Mouse (Mus musculus): Measurements from ENCODE around the gene Relb. TPM values are rescaled to one million over a fixed set of nuclear protein-coding genes. Genes with fewer than 3 reads are reported as not detected.
A peak's percentile ranks its signal among the peaks of the same experiment; 100 is the strongest.
"Not testable (repeated sequence)": the region's sequence is repeated elsewhere in the genome, so short reads cannot be mapped to it uniquely, and the experiment has no call there.

Relb gene
- total and polyA plus RNA-seq, 3 experiments: 1.2 to 2.0 (median 1.5) TPM

- Histone ChIP-seq H3K4me1 (ENCODE audit: insufficient read depth, low read depth, low read length) (peaks cover 3% of the 10 kb centered on the region; the same call in 1 of the 2 replicates), H3K9me3 (replicated peaks) (no peaks in the 10 kb centered on the region), H3K27me3 (ENCODE audit: insufficient read depth, low read length) (peaks cover 12% of the 10 kb centered on the region; the same call in 1 of the 2 replicates), H3K36me3 (replicated peaks) (no peaks in the 10 kb centered on the region), H3K4me3 (ENCODE audit: low read depth, low read length) (no peak overlapping the region)
- ATAC-seq (ENCODE audit: extremely low read depth, insufficient number of reproducible peaks, low FRiP score, poor library complexity, severe bottlenecking) (no peak), DNase-seq (ENCODE audit: low spot score) (no peak)
- no peak for TF ChIP-seq GATA1 (IDR thresholded peaks at IDR 0.05; ENCODE audit: borderline replicate concordance, low read length)
- no peak for TF ChIP-seq TAL1 (conservative IDR thresholded peaks at IDR 0.05; ENCODE audit: low read depth, low read length)
- TF ChIP-seq GATA2 (IDR thresholded peaks at IDR 0.05; ENCODE audit: borderline replicate concordance, low read depth, low read length): no peak
- TF ChIP-seq POLR2AphosphoS5 (IDR thresholded peaks at IDR 0.05; ENCODE audit: insufficient replicate concordance, low read depth, low read length): no peak
- TF ChIP-seq CTCF (IDR thresholded peaks at IDR 0.05; ENCODE audit: low read depth, low read length): no peak
These were observed 18.3 kb downstream of the Relb start for GRCm38 (mm10) chr7:19610969-19611368.

GRCm38 (mm10) chr7:19609641-19610332 lies 19.5 kb downstream of the Relb start:
- Histone ChIP-seq H3K4me1 (ENCODE audit: insufficient read depth, low read depth, low read length) (no peaks in the 10 kb centered on the region; the same call in 1 of the 2 replicates), H3K36me3 (replicated peaks) (no peaks in the 10 kb centered on the region), H3K9me3 (replicated peaks) (no peaks in the 10 kb centered on the region), H3K4me3 (ENCODE audit: low read depth, low read length) (no peak overlapping the region), H3K27me3 (ENCODE audit: insufficient read depth, low read length) (peaks cover 7% of the 10 kb centered on the region; the same call in 1 of the 2 replicates)
- DNase-seq (ENCODE audit: low spot score) (no peak), ATAC-seq (ENCODE audit: extremely low read depth, insufficient number of reproducible peaks, low FRiP score, poor library complexity, severe bottlenecking) (no peak)
- no peak for TF ChIP-seq GATA1 (IDR thresholded peaks at IDR 0.05; ENCODE audit: borderline replicate concordance, low read length)
- TF ChIP-seq CTCF (IDR thresholded peaks at IDR 0.05; ENCODE audit: low read depth, low read length): no peak
- TF ChIP-seq POLR2AphosphoS5 (IDR thresholded peaks at IDR 0.05; ENCODE audit: insufficient replicate concordance, low read depth, low read length): no peak
- TF ChIP-seq GATA2 (IDR thresholded peaks at IDR 0.05; ENCODE audit: borderline replicate concordance, low read depth, low read length): no peak
- no peak for TF ChIP-seq TAL1 (conservative IDR thresholded peaks at IDR 0.05; ENCODE audit: low read depth, low read length)

- H3K9me3 ChIP-seq (replicated peaks): no peaks in the 10 kb centered on the region
- peaks cover 2% of the 10 kb centered on the region; the same call in 1 of the 2 replicates for H3K27me3 ChIP-seq (ENCODE audit: insufficient read depth, low read length)
- peaks cover 10% of the 10 kb centered on the region for H3K36me3 ChIP-seq (replicated peaks)
- ATAC-seq (ENCODE audit: extremely low read depth, insufficient number of reproducible peaks, low FRiP score, poor library complexity, severe bottlenecking) (no peak), DNase-seq (ENCODE audit: low spot score) (no peak)
- peaks cover 16% of the 10 kb centered on the region for H3K4me1 ChIP-seq (ENCODE audit: insufficient read depth, low read depth, low read length)
- TF ChIP-seq GATA2 (IDR thresholded peaks at IDR 0.05; ENCODE audit: borderline replicate concordance, low read depth, low read length) (no peak), GATA1 (IDR thresholded peaks at IDR 0.05; ENCODE audit: borderline replicate concordance, low read length) (no peak), CTCF (IDR thresholded peaks at IDR 0.05; ENCODE audit: low read depth, low read length) (no peak), POLR2AphosphoS5 (IDR thresholded peaks at IDR 0.05; ENCODE audit: insufficient replicate concordance, low read depth, low read length) (no peak), TAL1 (conservative IDR thresholded peaks at IDR 0.05; ENCODE audit: low read depth, low read length) (no peak)
- H3K4me3 ChIP-seq (ENCODE audit: low read depth, low read length): no peak overlapping the region
These were observed 21.9 kb downstream of the Relb start for GRCm38 (mm10) chr7:19607291-19607690.

- not testable (repeated sequence) for DNase-seq (ENCODE audit: low spot score); H3K27me3 ChIP-seq (ENCODE audit: insufficient read depth, low read length); H3K9me3 ChIP-seq (replicated peaks); ATAC-seq (ENCODE audit: extremely low read depth, insufficient number of reproducible peaks, low FRiP score, poor library complexity, severe bottlenecking)
- Histone ChIP-seq H3K36me3 (replicated peaks) (peaks cover 36% of the 10 kb centered on the region), H3K4me1 (ENCODE audit: insufficient read depth, low read depth, low read length) (peaks cover 31% of the 10 kb centered on the region), H3K4me3 (ENCODE audit: low read depth, low read length) (peak overlapping the region; percentile 97)
These were observed 24.5 kb downstream of the Relb start for GRCm38 (mm10) chr7:19604606-19605214.

GRCm38 (mm10) chr7:19603849-19604605 lies 25.2 kb downstream of the Relb start, which contains the start of gene Clasrp:
TSS of gene Clasrp (minus strand) at chr7:19604486.
- Histone ChIP-seq H3K27me3 (ENCODE audit: insufficient read depth, low read length) (no peaks in the 10 kb centered on the region), H3K4me3 (ENCODE audit: low read depth, low read length) (peak within 1 kb of the TSS; percentile 97), H3K9me3 (replicated peaks) (no peaks in the 10 kb centered on the region), H3K4me1 (ENCODE audit: insufficient read depth, low read depth, low read length) (peaks cover 34% of the 10 kb centered on the region), H3K36me3 (replicated peaks) (peaks cover 43% of the 10 kb centered on the region)
- ATAC-seq (ENCODE audit: extremely low read depth, insufficient number of reproducible peaks, low FRiP score, poor library complexity, severe bottlenecking): peak; percentile 99
- DNase-seq (ENCODE audit: low spot score): peak; percentile 95
- TF ChIP-seq GATA2 (IDR thresholded peaks at IDR 0.05; ENCODE audit: borderline replicate concordance, low read depth, low read length) (no peak), GATA1 (IDR thresholded peaks at IDR 0.05; ENCODE audit: borderline replicate concordance, low read length) (no peak), CTCF (IDR thresholded peaks at IDR 0.05; ENCODE audit: low read depth, low read length) (no peak), POLR2AphosphoS5 (IDR thresholded peaks at IDR 0.05; ENCODE audit: insufficient replicate concordance, low read depth, low read length) (no peak), TAL1 (conservative IDR thresholded peaks at IDR 0.05; ENCODE audit: low read depth, low read length) (no peak)

GRCm38 (mm10) chr7:19603055-19603454 lies 26.2 kb downstream of the Relb start:
- H3K9me3 ChIP-seq (replicated peaks): no peaks in the 10 kb centered on the region
- TF ChIP-seq CTCF (IDR thresholded peaks at IDR 0.05; ENCODE audit: low read depth, low read length): no peak
- no peak for TF ChIP-seq TAL1 (conservative IDR thresholded peaks at IDR 0.05; ENCODE audit: low read depth, low read length)
- no peak for TF ChIP-seq GATA2 (IDR thresholded peaks at IDR 0.05; ENCODE audit: borderline replicate concordance, low read depth, low read length)
- TF ChIP-seq POLR2AphosphoS5 (IDR thresholded peaks at IDR 0.05; ENCODE audit: insufficient replicate concordance, low read depth, low read length): no peak
- no peak for TF ChIP-seq GATA1 (IDR thresholded peaks at IDR 0.05; ENCODE audit: borderline replicate concordance, low read length)
- no peak for ATAC-seq (ENCODE audit: extremely low read depth, insufficient number of reproducible peaks, low FRiP score, poor library complexity, severe bottlenecking)
- H3K36me3 ChIP-seq (replicated peaks): peaks cover 52% of the 10 kb centered on the region
- DNase-seq (ENCODE audit: low spot score): no peak
- peaks cover 34% of the 10 kb centered on the region for H3K4me1 ChIP-seq (ENCODE audit: insufficient read depth, low read depth, low read length)
- no peaks in the 10 kb centered on the region for H3K27me3 ChIP-seq (ENCODE audit: insufficient read depth, low read length)
- peak overlapping the region; percentile 97; the same call in 1 of the 2 replicates for H3K4me3 ChIP-seq (ENCODE audit: low read depth, low read length)

Measured in G1E (cell line).